Mouse (Mus musculus) MEL (cell line): Measurements from ENCODE around the gene Tmc2. TPM values are rescaled to one million over a fixed set of nuclear protein-coding genes. Genes with fewer than 3 reads are reported as not detected.

Experiments
- DNase-seq: peaks from one replicate; pipeline ENCODE4 v3.0.0; 2011; ENCODE audit warnings: low read depth, low spot score
- H3K27ac ChIP-seq: 2 replicates; pipeline ENCODE4 v1.5.1; 2012; ENCODE audit warnings: low read depth, mild to moderate bottlenecking, control low read depth, low read length, moderate library complexity; ENCODE audit not compliant: control insufficient read depth
- H3K27me3 ChIP-seq, 2 experiments: fragments of 150-350 bp in 1 of 2; sonication (generic) in 1 of 2; 2 replicates each; pipeline ENCODE4 v1.6.1; 2012; ENCODE audit warnings: low read length in 2 of 2, mild to moderate bottlenecking in 2 of 2, improper control_type of control experiment in 1 of 2, moderate library complexity in 1 of 2; ENCODE audit not compliant: insufficient read depth in 2 of 2, control insufficient read depth in 1 of 2
- H3K36me3 ChIP-seq, 2 experiments: 2 replicates each; pipeline ENCODE4 v1.6.1; 2012 to 2014; ENCODE audit warnings: low read length in 2 of 2, improper control_type of control experiment in 1 of 2, inconsistent platforms in 1 of 2, mild to moderate bottlenecking in 1 of 2; ENCODE audit not compliant: insufficient read depth in 2 of 2, control insufficient read depth in 1 of 2
- H3K4me1 ChIP-seq, 2 experiments: fragments of 150-350 bp in 1 of 2; sonication (generic) in 1 of 2; 2 replicates each; pipeline ENCODE4 v1.6.1; 2012; ENCODE audit warnings: low read length in 2 of 2, improper control_type of control experiment in 1 of 2, mild to moderate bottlenecking in 1 of 2; ENCODE audit not compliant: insufficient read depth in 2 of 2, control insufficient read depth in 1 of 2
- H3K4me3 ChIP-seq, 2 experiments: fragments of 150-350 bp in 1 of 2; sonication (generic) in 1 of 2; 2 replicates each; pipeline ENCODE4 v1.5.1; 2012; ENCODE audit warnings: low read depth in 2 of 2, low read length in 2 of 2, mild to moderate bottlenecking in 2 of 2, moderate library complexity in 2 of 2, control low read depth in 1 of 2, improper control_type of control experiment in 1 of 2; ENCODE audit not compliant: control insufficient read depth in 1 of 2, insufficient read depth in 1 of 2
- H3K79me2 ChIP-seq: 2 replicates; pipeline ENCODE4 v1.6.1; 2012; ENCODE audit warnings: mild to moderate bottlenecking, low read length, moderate library complexity; ENCODE audit not compliant: control insufficient read depth, poor library complexity, insufficient read depth
- H3K9ac ChIP-seq: 2 replicates; pipeline ENCODE4 v1.6.1; 2012; ENCODE audit warnings: low read depth, mild to moderate bottlenecking, control low read depth, low read length, moderate library complexity; ENCODE audit not compliant: control insufficient read depth, poor library complexity, severe bottlenecking
- H3K9me3 ChIP-seq: fragments of 150-350 bp; sonication (generic); replicated peaks from 2 replicates; pipeline ENCODE4 v1.6.1; 2012; ENCODE audit warnings: mild to moderate bottlenecking, low read length, improper control_type of control experiment, moderate library complexity; ENCODE audit not compliant: insufficient read depth
- CHD1 ChIP-seq: IDR thresholded peaks from 2 replicates; pipeline ENCODE4 v1.6.1; 2012; ENCODE audit warnings: low read depth, mild to moderate bottlenecking, inconsistent platforms, low read length, improper control_type of control experiment
- CTCF ChIP-seq, 3 experiments: IDR thresholded peaks in 2 of 3; conservative IDR thresholded peaks in 1 of 3; 2 replicates each; pipeline ENCODE4 v1.5.1; 2011 to 2012; ENCODE audit warnings: low read length in 3 of 3, low read depth in 2 of 3, mild to moderate bottlenecking in 2 of 3, improper control_type of control experiment in 1 of 3, inconsistent platforms in 1 of 3, mixed read lengths in 1 of 3, moderate library complexity in 1 of 3; ENCODE audit not compliant: control insufficient read depth in 1 of 3, insufficient read depth in 1 of 3, poor library complexity in 1 of 3, severe bottlenecking in 1 of 3
- E2F4 ChIP-seq: IDR thresholded peaks from 2 replicates; pipeline ENCODE4 v1.6.1; 2011; ENCODE audit warnings: low read depth, low read length, improper control_type of control experiment, borderline replicate concordance
- EP300 ChIP-seq, 2 experiments: IDR thresholded peaks; 2 replicates each; pipeline ENCODE4 v1.6.1; 2011; ENCODE audit warnings: improper control_type of control experiment in 2 of 2, low read length in 2 of 2, low read depth in 1 of 2, mild to moderate bottlenecking in 1 of 2
- GABPA ChIP-seq: IDR thresholded peaks from 2 replicates; pipeline ENCODE4 v1.6.1; 2012; ENCODE audit warnings: low read depth, mild to moderate bottlenecking, inconsistent platforms, low read length, improper control_type of control experiment, moderate library complexity
- KAT2A ChIP-seq: conservative IDR thresholded peaks from 2 replicates; pipeline ENCODE4 v1.6.1; 2012; ENCODE audit warnings: low read depth, low read length, improper control_type of control experiment, inconsistent platforms
- MAFK ChIP-seq: IDR thresholded peaks from 2 replicates; pipeline ENCODE4 v1.6.1; 2011; ENCODE audit warnings: low read depth, mild to moderate bottlenecking, low read length, improper control_type of control experiment, borderline replicate concordance
- MAX ChIP-seq: IDR thresholded peaks from 2 replicates; pipeline ENCODE4 v1.6.1; 2011; ENCODE audit warnings: low read length, improper control_type of control experiment
- MAZ ChIP-seq: IDR thresholded peaks from 2 replicates; pipeline ENCODE4 v1.6.1; 2012; ENCODE audit warnings: low read depth, mild to moderate bottlenecking, inconsistent platforms, low read length, improper control_type of control experiment
- MYB ChIP-seq: IDR thresholded peaks from 2 replicates; pipeline ENCODE4 v1.6.1; 2011; ENCODE audit warnings: mild to moderate bottlenecking, low read depth, low read length, improper control_type of control experiment
- RAD21 ChIP-seq: IDR thresholded peaks from 2 replicates; pipeline ENCODE4 v1.6.1; 2011; ENCODE audit warnings: mild to moderate bottlenecking, low read depth, low read length, improper control_type of control experiment
- RCOR1 ChIP-seq: IDR thresholded peaks from 2 replicates; pipeline ENCODE4 v1.6.1; 2012; ENCODE audit warnings: low read depth, mild to moderate bottlenecking, inconsistent platforms, low read length, improper control_type of control experiment
- SMC3 ChIP-seq: IDR thresholded peaks from 2 replicates; pipeline ENCODE4 v1.6.1; 2011; ENCODE audit warnings: low read depth, low read length, improper control_type of control experiment
- UBTF ChIP-seq: IDR thresholded peaks from 2 replicates; pipeline ENCODE4 v1.6.1; 2012; ENCODE audit warnings: low read depth, mild to moderate bottlenecking, inconsistent platforms, low read length, improper control_type of control experiment, moderate library complexity, borderline replicate concordance; ENCODE audit not compliant: insufficient read depth
- ZC3H11A ChIP-seq: IDR thresholded peaks from 2 replicates; pipeline ENCODE4 v1.6.1; 2012; ENCODE audit warnings: low read depth, mild to moderate bottlenecking, inconsistent platforms, low read length, improper control_type of control experiment
- ZMIZ1 ChIP-seq: IDR thresholded peaks from 2 replicates; pipeline ENCODE4 v1.6.1; 2012; ENCODE audit warnings: low read depth, mild to moderate bottlenecking, inconsistent platforms, low read length, improper control_type of control experiment, moderate library complexity
- polyA plus RNA-seq, 2 experiments: library from polyadenylated mRNA; stranded (reverse) in 1 of 2; unstranded in 1 of 2; fragments of >175 nt in 1 of 2; fragments of >200 nt in 1 of 2; gene quantifications; 2 replicates each; pipeline versions ENCODE4 v1.2.1 to v1.2.4; 2012; ENCODE audit warnings: low replicate concordance in 2 of 2, low read depth in 1 of 2; ENCODE audit not compliant: insufficient read length in 2 of 2, insufficient read depth in 1 of 2, missing spikeins in 1 of 2
- total RNA-seq: library from RNA; depleted of rRNA; stranded (reverse); fragments of 300-350 nt; gene quantifications from 2 replicates; pipeline ENCODE4 v1.2.3, GENCODE M21; 2012

Gene Tmc2
- total and polyA plus RNA-seq, 3 experiments = not detected

DNA sequence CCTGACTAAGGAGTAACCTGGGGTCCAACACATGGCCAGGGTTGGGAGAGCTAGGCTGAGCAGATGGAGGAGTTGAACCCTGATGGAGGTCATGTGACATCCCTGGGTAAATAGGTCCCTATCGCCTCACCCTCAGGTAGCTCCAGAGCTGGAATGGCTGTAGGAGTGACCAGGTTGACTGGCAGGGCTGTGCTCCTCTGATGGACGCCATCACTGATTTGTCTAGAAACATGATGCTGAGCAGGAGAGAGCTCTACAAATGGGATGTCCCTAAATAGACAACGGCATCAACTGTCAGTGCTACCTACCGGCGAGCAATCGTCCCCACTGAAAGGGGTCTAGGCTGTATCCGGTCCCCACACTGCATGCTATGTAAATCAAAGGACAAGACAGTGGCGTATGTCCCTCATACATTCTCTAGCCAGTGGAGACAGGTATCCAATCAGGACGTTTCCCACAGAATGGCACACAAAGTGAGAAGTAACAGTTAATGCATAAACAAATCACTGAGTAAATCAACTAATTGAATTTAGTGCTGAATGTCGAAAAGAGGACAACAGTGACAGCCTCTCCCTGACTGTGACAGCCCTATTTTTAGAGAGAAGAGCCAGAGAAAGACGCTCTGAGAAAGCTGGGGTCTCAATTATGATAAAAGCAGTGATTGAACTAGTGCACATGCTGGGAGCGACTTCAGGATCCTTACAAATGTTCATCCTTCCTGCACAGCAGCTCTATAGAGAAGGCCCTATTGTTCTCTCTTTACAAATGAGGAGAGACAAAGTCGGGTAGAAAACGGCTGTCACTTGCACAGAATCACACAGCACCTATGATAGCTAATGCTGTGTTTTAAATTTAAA lies 37.5 kb upstream of the Tmc2 start:
- DNase-seq = no peak
- Histone ChIP-seq H3K27ac (no peak overlapping the region), H3K9ac (no peak overlapping the region), H3K4me1 (peaks cover 0 to 8% of the 10 kb centered on the region in 2 experiments; a peak in 3 of 4 replicates), H3K36me3 (no peaks in the 10 kb centered on the region; a peak in 1 of 4 replicates), H3K79me2 (no peaks in the 10 kb centered on the region), H3K9me3 (no peaks in the 10 kb centered on the region), H3K27me3 (peaks cover 0 to 2% of the 10 kb centered on the region in 2 experiments; a peak in 2 of 4 replicates), H3K4me3 (no peak overlapping the region)
- TF ChIP-seq CTCF (IDR thresholded peaks at IDR 0.05 in 2 of 3, conservative IDR thresholded peaks at IDR 0.05 in 1 of 3; ENCODE audit: control insufficient read depth in 1 of 3, insufficient read depth in 1 of 3, low read depth in 2 of 3, low read length in 3 of 3, poor library complexity in 1 of 3, severe bottlenecking in 1 of 3) = no peak

GRCm38 (mm10) chr2:130158088-130158437 lies 36.9 kb upstream of the Tmc2 start:
- H3K4me3 ChIP-seq = no peak overlapping the region
- DNase-seq = no peak
- H3K36me3 ChIP-seq = no peaks in the 10 kb centered on the region; a peak in 1 of 4 replicates
- no peak overlapping the region for H3K27ac ChIP-seq
- no peaks in the 10 kb centered on the region for H3K9me3 ChIP-seq
- no peak for TF ChIP-seq RCOR1
- TF ChIP-seq ZC3H11A = no peak
- TF ChIP-seq EP300 (IDR thresholded peaks at IDR 0.05; ENCODE audit: low read depth in 1 of 2, low read length in 2 of 2) = no peak
- no peak for TF ChIP-seq MAZ
- H3K79me2 ChIP-seq = no peaks in the 10 kb centered on the region
- peaks cover 0 to 8% of the 10 kb centered on the region in 2 experiments; a peak in 3 of 4 replicates for H3K4me1 ChIP-seq
- no peak overlapping the region for H3K9ac ChIP-seq
- H3K27me3 ChIP-seq = peaks cover 0 to under 1% of the 10 kb centered on the region in 2 experiments; a peak in 2 of 4 replicates

GRCm38 (mm10) chr2:130162701-130163100 lies 32.3 kb upstream of the Tmc2 start:
- Histone ChIP-seq H3K79me2 (no peaks in the 10 kb centered on the region), H3K4me1 (peaks cover 0 to 8% of the 10 kb centered on the region in 2 experiments; a peak in 3 of 4 replicates), H3K27ac (no peak overlapping the region), H3K9me3 (no peaks in the 10 kb centered on the region), H3K36me3 (no peaks in the 10 kb centered on the region; a peak in 2 of 4 replicates), H3K9ac (no peak overlapping the region), H3K27me3 (no peaks in the 10 kb centered on the region), H3K4me3 (no peak overlapping the region)
- DNase-seq = no peak
- TF ChIP-seq KAT2A (no peak), CHD1 (no peak), GABPA (no peak), MYB (no peak), UBTF (no peak), MAFK (no peak), MAX (no peak), SMC3 (no peak), E2F4 (no peak), ZMIZ1 (no peak), RAD21 (no peak)
